Mouse (Mus musculus): Measurements from ENCODE around the gene Stk38.

- TF ChIP-seq FLI1 (IDR thresholded peaks at IDR 0.05; ENCODE audit: low read length): no peak
- no peak for TF ChIP-seq GATA1 (IDR thresholded peaks at IDR 0.05; ENCODE audit: borderline replicate concordance, low read length)
Observed at GRCm38 (mm10) chr17:29024047-29024892, 16.5 kb upstream of the Stk38 start.

All from megakaryocyte, embryonic 14.5 days (primary cell).